Mouse (Mus musculus) midbrain, embryonic 15.5 days (tissue): Measurements from ENCODE around the gene Kank3. TPM values are rescaled to one million over a fixed set of nuclear protein-coding genes. Genes with fewer than 3 reads are reported as not detected.

Experiments used
- ATAC-seq: fragments of 200-750 bp; cut with Nextera tagmentation; replicated peaks from 2 replicates; pipeline ENCODE4 v1.8.0; 2017; ENCODE audit warnings: moderate TSS enrichment
- H3K27ac ChIP-seq: fragments of 300-500 bp; sonication (generic); 2 replicates; pipeline ENCODE4 v1.5.1; 2015; ENCODE audit warnings: mild to moderate bottlenecking, inconsistent platforms
- H3K27me3 ChIP-seq: fragments of 300-500 bp; sonication (generic); replicated peaks from 2 replicates; pipeline ENCODE4 v1.6.1; 2015; ENCODE audit warnings: inconsistent platforms
- H3K36me3 ChIP-seq: fragments of 300-500 bp; sonication (generic); replicated peaks from 2 replicates; pipeline ENCODE4 v1.6.1; 2015; ENCODE audit warnings: inconsistent platforms
- H3K4me1 ChIP-seq: fragments of 300-500 bp; sonication (generic); 2 replicates; pipeline ENCODE4 v1.6.1; 2015; ENCODE audit warnings: inconsistent platforms
- H3K4me2 ChIP-seq: fragments of 300-500 bp; sonication (generic); 2 replicates; pipeline ENCODE4 v1.6.1; 2015; ENCODE audit warnings: inconsistent platforms, mild to moderate bottlenecking, moderate library complexity
- H3K4me3 ChIP-seq: fragments of 300-500 bp; sonication (generic); 2 replicates; pipeline ENCODE4 v1.5.1; 2015; ENCODE audit warnings: mild to moderate bottlenecking, inconsistent platforms
- H3K9ac ChIP-seq: fragments of 300-500 bp; sonication (generic); 2 replicates; pipeline ENCODE4 v1.6.1; 2015; ENCODE audit warnings: mild to moderate bottlenecking, inconsistent platforms
- H3K9me3 ChIP-seq: fragments of 300-500 bp; sonication (generic); 2 replicates; pipeline ENCODE4 v1.6.1; 2016; ENCODE audit warnings: inconsistent platforms
- WGBS: fragments of 180-500 bp; shearing (Covaris S2); methylation state at CpG from one replicate; pipeline ENCODE4 v1.1.7; 2015; ENCODE audit warnings: mixed read lengths; 5-methylcytosine and 5-hydroxymethylcytosine counted together
- polyA plus RNA-seq: library from polyadenylated mRNA; unstranded; fragments of >200 nt; fragmentation: Nextera tagmentation; extraction: Ambion mirVana; gene quantifications from 2 replicates; pipeline ENCODE4 v1.2.1, GENCODE M21; 2015

Gene Kank3
- polyA plus RNA-seq, 1 experiment from 2014 or later = 51.5 TPM

DNA sequence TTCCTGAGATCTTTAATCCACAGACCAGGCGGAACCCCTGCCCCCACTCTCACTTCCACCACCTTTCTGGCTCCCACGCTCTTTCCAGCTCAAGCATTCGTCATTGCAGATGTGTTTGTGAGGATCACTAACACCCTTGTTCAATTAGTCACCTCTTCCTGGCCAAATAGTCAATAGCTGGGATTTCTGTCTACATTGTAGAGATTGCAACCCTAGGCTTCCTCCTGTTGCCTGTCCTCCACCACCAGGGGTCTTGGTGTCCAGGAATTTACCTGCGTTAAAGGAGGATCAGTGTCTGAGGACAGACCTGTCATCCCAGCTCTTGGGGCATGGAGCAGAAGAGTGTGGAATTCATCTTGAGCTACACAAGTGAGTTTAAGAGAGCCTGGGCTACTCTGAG is 28.3 kb upstream of the Kank3 start:
- Histone ChIP-seq H3K27ac (no peak overlapping the region; the same call in 1 of the 2 replicates), H3K9me3 (no peaks in the 10 kb centered on the region), H3K9ac (no peak overlapping the region), H3K4me2 (peak overlapping the region; percentile 82), H3K36me3 (no peaks in the 10 kb centered on the region), H3K4me3 (peak overlapping the region; percentile 46), H3K4me1 (peaks cover 13% of the 10 kb centered on the region), H3K27me3 (0 out of 2 replicates have a peak, but pooled peaks cover 3% of the 10 kb centered on the region)
- no peak for ATAC-seq
- WGBS = 35% methylated on average over 4 of the region's 4 CpGs

DNA sequence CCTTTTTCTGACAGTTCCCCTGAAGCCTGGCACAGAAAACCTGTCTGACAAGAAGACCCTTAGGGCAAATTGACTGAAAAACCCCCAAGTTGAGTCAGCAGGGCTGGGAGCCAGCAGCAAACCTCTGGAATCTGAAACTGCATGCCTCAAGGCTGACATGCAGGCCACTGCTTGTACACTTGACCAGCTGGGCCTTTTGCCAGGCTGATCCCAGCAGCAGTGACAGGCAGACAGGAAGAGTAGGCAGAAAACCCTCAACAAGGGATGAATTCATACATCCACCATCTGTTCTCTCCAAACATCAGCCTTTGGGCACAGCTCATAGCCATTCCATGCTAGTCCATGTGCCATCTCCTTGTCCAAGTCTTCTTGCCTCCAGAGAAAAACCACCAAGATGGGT is 26.9 kb upstream of the Kank3 start:
- no peak overlapping the region for H3K9ac ChIP-seq
- H3K4me1 ChIP-seq = peaks cover 13% of the 10 kb centered on the region
- no peaks in the 10 kb centered on the region for H3K9me3 ChIP-seq
- no peak for ATAC-seq
- no peak overlapping the region for H3K27ac ChIP-seq
- H3K27me3 ChIP-seq = 0 out of 2 replicates have a peak, but pooled peaks cover 3% of the 10 kb centered on the region
- no peak overlapping the region for H3K4me2 ChIP-seq
- H3K36me3 ChIP-seq = no peaks in the 10 kb centered on the region
- H3K4me3 ChIP-seq = no peak overlapping the region

DNA sequence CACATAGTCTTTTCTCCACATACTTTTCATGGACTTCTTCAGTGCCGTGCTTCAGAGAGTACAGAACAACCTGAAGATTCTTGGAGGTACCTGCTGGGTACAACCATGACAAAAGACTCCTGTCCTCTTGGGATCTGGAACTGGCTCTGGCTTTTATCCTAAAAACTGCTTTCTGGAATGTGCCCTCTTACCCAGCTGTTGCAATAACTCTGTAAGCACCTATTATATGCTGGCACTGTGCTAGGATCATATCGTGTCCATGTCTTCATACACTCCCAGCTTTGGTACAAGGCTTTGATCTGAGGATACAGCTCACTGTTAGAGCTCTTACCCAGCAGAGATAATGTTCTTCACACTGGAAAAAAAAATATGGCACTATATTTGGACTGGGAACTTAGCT is 25.4 kb upstream of the Kank3 start:
- H3K9me3 ChIP-seq = no peaks in the 10 kb centered on the region
- no peak overlapping the region for H3K4me3 ChIP-seq
- 85% methylated on average over 2 of the region's 2 CpGs for whole genome bisulfite sequencing
- no peak overlapping the region for H3K27ac ChIP-seq
- no peak overlapping the region for H3K9ac ChIP-seq
- no peak overlapping the region for H3K4me2 ChIP-seq
- 0 out of 2 replicates have a peak, but pooled peaks cover 3% of the 10 kb centered on the region for H3K27me3 ChIP-seq
- H3K4me1 ChIP-seq = peaks cover 13% of the 10 kb centered on the region
- H3K36me3 ChIP-seq = no peaks in the 10 kb centered on the region
- ATAC-seq = no peak

DNA sequence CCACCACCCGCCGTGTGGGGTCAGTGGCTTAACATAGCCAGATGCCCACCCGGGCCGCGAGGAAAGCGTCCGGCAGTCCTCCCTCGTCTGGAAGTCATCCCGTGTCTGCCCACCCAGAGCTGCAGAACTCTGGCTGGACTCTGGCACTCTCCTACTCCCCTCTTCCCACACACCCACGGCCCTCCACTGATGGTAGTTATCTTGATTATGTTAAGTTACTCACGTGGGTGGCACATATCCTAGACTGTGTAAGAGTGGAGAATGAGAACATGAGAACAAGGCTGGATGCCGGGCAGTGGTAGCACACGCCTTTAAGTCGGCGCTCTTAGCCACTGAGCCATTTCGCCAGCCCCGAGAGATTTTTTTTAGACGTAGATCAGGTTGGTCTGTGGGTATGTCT is 23.9 kb upstream of the Kank3 start:
- Histone ChIP-seq H3K36me3 (no peaks in the 10 kb centered on the region), H3K4me2 (no peak overlapping the region), H3K27me3 (0 out of 2 replicates have a peak, but pooled peaks cover 3% of the 10 kb centered on the region), H3K27ac (no peak overlapping the region), H3K9ac (no peak overlapping the region), H3K4me1 (peaks cover 8% of the 10 kb centered on the region), H3K4me3 (no peak overlapping the region), H3K9me3 (no peaks in the 10 kb centered on the region)
- ATAC-seq = no peak
- 85% methylated on average over 18 of the region's 18 CpGs for WGBS

DNA sequence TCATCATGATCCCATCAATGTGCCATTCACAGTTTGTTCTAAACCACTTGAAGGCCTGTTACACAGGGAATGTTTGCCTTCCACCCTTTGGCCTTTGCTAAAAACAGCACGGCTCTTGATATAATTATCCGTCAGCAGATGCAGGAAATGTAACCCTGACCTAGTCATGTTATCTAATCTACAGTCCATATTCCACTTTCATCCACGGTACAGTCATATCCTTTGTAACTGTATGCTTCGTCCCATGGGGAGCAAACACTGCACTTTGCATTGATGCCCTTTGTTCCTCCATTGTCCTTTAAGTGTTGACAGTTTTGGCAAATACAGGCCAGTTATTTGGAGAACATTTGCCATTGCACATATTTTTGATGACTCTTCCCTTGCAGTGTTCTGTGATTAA is 21.6 kb upstream of the Kank3 start:
- H3K36me3 ChIP-seq = no peaks in the 10 kb centered on the region
- no peak overlapping the region for H3K27ac ChIP-seq
- H3K4me1 ChIP-seq = no peaks in the 10 kb centered on the region
- ATAC-seq = no peak
- no peaks in the 10 kb centered on the region for H3K27me3 ChIP-seq
- WGBS = 89% methylated on average over 4 of the region's 4 CpGs
- no peak overlapping the region for H3K9ac ChIP-seq
- no peaks in the 10 kb centered on the region for H3K9me3 ChIP-seq
- no peak overlapping the region for H3K4me3 ChIP-seq
- no peak overlapping the region for H3K4me2 ChIP-seq

DNA sequence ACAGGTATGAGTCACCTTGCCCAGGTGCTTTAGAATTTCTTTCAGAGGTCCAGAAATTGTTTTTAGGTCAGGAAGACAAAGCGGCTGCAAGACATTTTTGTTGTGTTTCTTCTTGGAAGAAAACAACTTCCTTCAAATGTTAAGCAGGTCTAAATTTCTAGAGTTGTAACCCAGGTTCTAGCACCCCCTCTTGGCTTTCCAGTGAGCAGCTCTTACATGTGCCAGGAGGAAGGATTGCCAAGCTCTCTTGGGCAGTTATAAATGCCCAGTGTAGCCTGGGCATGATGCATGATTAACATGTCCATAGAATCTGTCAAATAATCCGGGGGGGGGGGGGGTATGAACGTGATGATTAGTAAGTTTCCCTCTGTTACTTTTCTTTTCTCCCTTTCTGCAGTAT is 12.0 kb upstream of the Kank3 start:
- Histone ChIP-seq H3K9ac (no peak overlapping the region), H3K36me3 (no peaks in the 10 kb centered on the region), H3K4me3 (no peak overlapping the region), H3K27me3 (no peaks in the 10 kb centered on the region), H3K27ac (no peak overlapping the region), H3K4me2 (no peak overlapping the region), H3K9me3 (no peaks in the 10 kb centered on the region), H3K4me1 (no peaks in the 10 kb centered on the region)
- 59% methylated on average over 3 of the region's 3 CpGs for WGBS
- ATAC-seq = no peak

DNA sequence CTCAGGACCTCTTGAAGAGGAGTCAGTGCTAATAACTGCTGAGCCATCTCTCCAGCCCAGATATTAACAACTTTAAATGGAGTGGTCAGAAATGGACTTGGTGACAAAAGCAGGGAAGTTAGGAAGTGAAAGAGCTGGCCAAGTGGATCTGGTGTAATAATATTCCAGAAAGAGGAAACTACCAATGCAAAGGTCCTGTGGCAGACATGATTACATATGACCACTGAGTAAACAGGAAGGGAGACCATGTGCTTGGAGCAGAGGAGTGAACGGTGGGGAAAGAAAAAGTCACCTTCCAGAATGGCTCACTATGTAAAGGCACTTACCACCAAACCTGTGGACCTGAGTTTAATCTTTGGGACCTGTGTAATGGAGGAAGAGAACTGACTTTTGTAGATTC is 11.0 kb upstream of the Kank3 start:
- no peaks in the 10 kb centered on the region for H3K36me3 ChIP-seq
- H3K4me1 ChIP-seq = no peaks in the 10 kb centered on the region
- no peak overlapping the region for H3K27ac ChIP-seq
- H3K4me2 ChIP-seq = no peak overlapping the region
- ATAC-seq = no peak
- 64% methylated on average over 1 of the region's 1 CpGs for WGBS
- no peak overlapping the region for H3K9ac ChIP-seq
- H3K27me3 ChIP-seq = no peaks in the 10 kb centered on the region
- no peaks in the 10 kb centered on the region for H3K9me3 ChIP-seq
- H3K4me3 ChIP-seq = no peak overlapping the region

DNA sequence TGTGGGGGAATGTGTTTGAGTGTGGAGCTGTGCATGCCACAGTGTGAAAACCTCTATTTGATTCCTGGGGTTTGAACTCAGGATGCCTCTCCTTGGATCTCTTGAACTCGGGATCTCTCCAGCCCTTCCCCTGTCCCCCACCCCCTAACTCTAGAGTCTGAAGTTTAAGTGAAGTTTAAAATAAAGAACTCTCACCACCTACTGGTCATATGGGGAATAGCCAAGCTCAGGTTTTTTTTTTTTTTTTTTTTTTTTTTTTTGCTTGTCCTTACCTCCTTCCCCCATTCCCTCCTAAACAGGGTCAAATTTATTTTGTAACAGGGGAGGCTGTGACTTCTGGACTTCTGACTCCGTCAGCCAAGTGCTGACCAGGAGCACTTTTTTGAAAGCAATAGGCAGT is 8.1 kb upstream of the Kank3 start:
- Histone ChIP-seq H3K27ac (no peak overlapping the region), H3K9ac (no peak overlapping the region), H3K36me3 (no peaks in the 10 kb centered on the region), H3K4me3 (no peak overlapping the region), H3K4me2 (no peak overlapping the region), H3K27me3 (no peaks in the 10 kb centered on the region), H3K4me1 (no peaks in the 10 kb centered on the region), H3K9me3 (no peaks in the 10 kb centered on the region)
- 3% methylated on average over 2 of the region's 2 CpGs for WGBS
- no peak for ATAC-seq

DNA sequence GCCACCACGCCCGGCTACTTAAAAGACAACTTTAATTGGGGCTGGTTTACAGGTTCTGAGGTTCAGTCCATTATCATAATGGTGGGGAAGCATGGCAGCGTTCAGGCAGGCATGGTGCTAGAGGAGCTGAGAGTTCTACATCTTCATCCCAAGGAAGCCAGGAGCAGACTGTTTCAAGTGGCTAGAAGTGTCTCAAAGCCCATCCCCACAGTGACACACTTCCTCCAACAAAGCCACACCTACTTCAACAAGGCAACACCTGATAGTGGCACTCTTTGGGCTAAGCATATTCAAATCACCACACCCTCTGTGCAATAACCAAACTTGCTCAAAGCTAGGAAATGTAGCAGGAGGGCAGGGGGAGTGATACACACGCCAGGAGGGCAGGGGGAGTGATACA is 6.1 kb upstream of the Kank3 start:
- Histone ChIP-seq H3K9me3 (no peaks in the 10 kb centered on the region), H3K4me2 (no peak overlapping the region), H3K27ac (no peak overlapping the region), H3K4me3 (no peak overlapping the region), H3K9ac (no peak overlapping the region), H3K27me3 (no peaks in the 10 kb centered on the region), H3K36me3 (no peaks in the 10 kb centered on the region), H3K4me1 (no peaks in the 10 kb centered on the region)
- 70% methylated on average over 4 of the region's 4 CpGs for WGBS
- no peak for ATAC-seq

DNA sequence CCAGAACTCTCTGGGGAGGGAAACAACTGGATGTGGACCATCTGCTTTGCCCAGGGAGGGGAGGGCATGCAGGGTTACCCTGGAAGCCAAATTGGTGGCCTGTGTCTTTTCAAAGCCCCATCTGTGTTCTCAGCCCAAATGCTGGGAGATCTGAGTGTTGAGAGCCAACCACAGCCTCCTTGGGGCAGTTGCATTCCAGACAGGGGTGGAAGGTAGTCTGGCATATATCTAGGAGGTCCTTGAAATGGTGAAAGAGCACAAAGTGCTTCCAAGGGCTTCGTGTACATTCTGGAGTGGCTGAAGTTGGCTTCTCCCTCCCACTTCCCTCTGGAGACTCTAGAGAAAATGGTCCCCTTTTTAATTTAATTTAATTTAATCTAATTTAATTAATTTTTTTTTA is 5.6 kb upstream of the Kank3 start:
- no peaks in the 10 kb centered on the region for H3K36me3 ChIP-seq
- H3K27me3 ChIP-seq = no peaks in the 10 kb centered on the region
- no peak overlapping the region for H3K4me3 ChIP-seq
- WGBS = 55% methylated on average over 1 of the region's 1 CpGs
- H3K4me2 ChIP-seq = no peak overlapping the region
- no peak overlapping the region for H3K27ac ChIP-seq
- H3K9me3 ChIP-seq = no peaks in the 10 kb centered on the region
- no peak for ATAC-seq
- H3K9ac ChIP-seq = no peak overlapping the region
- no peaks in the 10 kb centered on the region for H3K4me1 ChIP-seq

DNA sequence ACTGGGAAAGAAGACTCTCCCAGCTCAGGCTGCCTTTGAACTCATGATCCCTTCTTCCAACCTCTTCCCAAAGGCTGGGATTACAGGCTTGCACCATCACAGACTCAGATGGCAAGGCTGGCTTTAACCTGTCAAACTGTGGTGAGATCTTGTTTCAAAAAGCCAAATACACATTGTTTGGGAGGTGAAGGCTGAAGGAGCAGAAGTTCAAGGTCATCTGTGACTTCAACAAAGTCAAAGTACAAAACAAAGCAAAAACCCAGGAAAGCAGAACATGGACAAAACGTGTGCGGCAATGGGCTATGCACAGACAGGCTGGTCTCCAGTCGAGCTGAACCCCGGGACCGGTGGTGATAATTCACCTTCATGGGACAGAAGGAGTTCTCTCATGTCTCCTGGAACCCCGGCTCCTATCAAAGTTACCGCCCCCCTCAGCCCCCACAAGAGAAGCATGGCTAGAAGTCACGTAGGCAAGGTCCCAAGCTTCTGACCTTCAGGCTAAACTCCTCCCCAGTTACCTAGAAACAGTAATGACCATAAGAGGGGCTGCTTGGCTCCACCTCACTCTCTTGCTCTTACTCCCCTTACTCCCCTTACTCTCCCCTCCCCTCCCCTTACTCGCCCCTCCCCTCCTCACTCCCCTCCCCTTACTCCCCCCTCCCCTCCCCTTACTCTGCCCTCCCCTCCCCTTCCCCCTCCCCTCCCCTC is 3.0 kb upstream of the Kank3 start:
- 60% methylated on average over 8 of the region's 9 CpGs for WGBS
- ATAC-seq = no peak
- no peak overlapping the region for H3K4me2 ChIP-seq
- no peak overlapping the region for H3K27ac ChIP-seq
- no peak overlapping the region for H3K4me3 ChIP-seq
- H3K36me3 ChIP-seq = no peaks in the 10 kb centered on the region
- no peaks in the 10 kb centered on the region for H3K27me3 ChIP-seq
- H3K4me1 ChIP-seq = 0 out of 2 replicates have a peak, but pooled peaks cover 5% of the 10 kb centered on the region
- H3K9me3 ChIP-seq = no peaks in the 10 kb centered on the region
- no peak overlapping the region for H3K9ac ChIP-seq

DNA sequence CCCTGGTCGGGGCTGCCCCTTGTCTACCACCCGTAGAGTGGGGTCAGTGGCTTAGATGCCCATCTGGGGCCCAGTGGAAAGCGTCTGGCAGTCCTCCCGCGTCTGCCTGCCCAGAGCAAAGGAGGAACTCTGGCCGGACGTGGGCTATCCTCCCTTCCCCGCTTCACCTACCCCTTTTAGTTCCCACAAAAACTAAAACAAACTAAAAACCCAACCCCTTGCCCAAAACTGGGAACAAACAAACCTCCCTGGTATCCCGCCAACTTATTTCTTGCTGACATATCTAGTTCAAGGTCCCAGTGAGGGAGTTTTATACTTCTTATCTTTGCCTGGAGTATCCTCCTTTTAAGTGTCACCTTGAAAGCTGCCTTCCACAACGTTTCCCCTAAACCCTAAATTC is 2.1 kb upstream of the Kank3 start:
- Histone ChIP-seq H3K4me2 (no peak overlapping the region), H3K27ac (no peak overlapping the region), H3K9me3 (no peaks in the 10 kb centered on the region), H3K4me1 (0 out of 2 replicates have a peak, but pooled peaks cover 5% of the 10 kb centered on the region), H3K4me3 (no peak overlapping the region), H3K36me3 (no peaks in the 10 kb centered on the region), H3K27me3 (no peaks in the 10 kb centered on the region), H3K9ac (no peak overlapping the region)
- no peak for ATAC-seq
- 42% methylated on average over 10 of the region's 10 CpGs for WGBS

DNA sequence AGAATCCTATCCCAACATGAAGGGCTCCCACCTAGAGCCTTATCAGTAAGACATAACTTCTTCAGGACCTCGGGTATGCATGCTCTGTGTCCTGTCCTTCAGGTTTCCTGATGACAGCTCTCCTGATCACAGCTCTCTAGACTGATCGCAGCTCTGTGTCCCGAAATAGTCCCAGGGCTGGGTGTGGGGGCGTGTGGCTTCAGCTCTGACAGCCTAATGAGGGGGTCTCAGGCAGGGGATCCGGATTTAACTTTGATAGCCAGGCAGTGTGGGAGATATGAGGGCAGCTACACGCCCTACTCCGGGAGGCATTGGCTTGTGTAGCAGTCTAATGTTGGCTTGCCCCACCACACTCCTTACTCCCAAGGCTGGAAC is 810 bp downstream of the Kank3 start:
- H3K4me2 ChIP-seq = peak overlapping the region; percentile 77
- no peaks in the 10 kb centered on the region for H3K9me3 ChIP-seq
- no peak overlapping the region for H3K27ac ChIP-seq
- H3K9ac ChIP-seq = 0 out of 2 replicates have a peak overlapping the region, but pooled peaks have one; percentile 47
- H3K4me3 ChIP-seq = peak overlapping the region; percentile 49
- 28% methylated on average over 7 of the region's 7 CpGs for WGBS
- 0 out of 2 replicates have a peak, but pooled peaks have one; percentile 30 for ATAC-seq
- H3K27me3 ChIP-seq = no peaks in the 10 kb centered on the region
- H3K4me1 ChIP-seq = 0 out of 2 replicates have a peak, but pooled peaks cover 5% of the 10 kb centered on the region
- no peaks in the 10 kb centered on the region for H3K36me3 ChIP-seq
